Mouse (Mus musculus) MEL-GATA-1-ER (cell line): ENCODE results near the gene Shisa9.

Source experiments
- DNase-seq: peaks from one replicate; pipeline ENCODE4 v3.0.0-alpha.2; 2012; ENCODE audit warnings: low read depth; ENCODE audit errors: extremely low read depth

Shisa9 gene

GRCm38 (mm10) chr16:11983616-11984270 lies at the start of gene Shisa9:
TSS of gene Shisa9 (plus strand) at chr16:11984113.
- DNase-seq: no peak

GRCm38 (mm10) chr16:11940477-11940876 lies 43.4 kb upstream of the Shisa9 start:
- peak; percentile 21 for DNase-seq

DNA sequence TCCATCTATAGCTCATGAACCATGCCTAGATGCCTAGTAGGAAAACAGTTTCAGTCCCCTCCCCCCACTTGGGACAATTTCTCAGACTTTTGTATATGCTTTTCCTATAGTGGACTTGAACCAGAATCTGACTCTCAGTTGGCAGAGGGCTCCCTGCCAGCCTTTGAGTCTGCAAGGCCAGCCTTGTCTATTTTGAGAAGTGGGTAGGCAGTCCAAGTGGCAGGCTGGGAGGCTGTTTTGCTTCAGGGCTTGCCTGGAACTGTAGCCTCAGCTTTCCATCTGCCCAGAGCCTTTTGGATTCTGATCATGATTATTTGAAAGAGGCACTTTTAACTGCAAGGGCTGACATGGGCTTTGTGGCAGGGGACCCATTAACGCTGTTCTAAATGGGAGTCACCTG lies 23.2 kb upstream of the Shisa9 start:
- no peak for DNase-seq

- DNase-seq: peak; percentile 26
Measured at GRCm38 (mm10) chr16:11966041-11966440, 17.9 kb upstream of the Shisa9 start.

DNA sequence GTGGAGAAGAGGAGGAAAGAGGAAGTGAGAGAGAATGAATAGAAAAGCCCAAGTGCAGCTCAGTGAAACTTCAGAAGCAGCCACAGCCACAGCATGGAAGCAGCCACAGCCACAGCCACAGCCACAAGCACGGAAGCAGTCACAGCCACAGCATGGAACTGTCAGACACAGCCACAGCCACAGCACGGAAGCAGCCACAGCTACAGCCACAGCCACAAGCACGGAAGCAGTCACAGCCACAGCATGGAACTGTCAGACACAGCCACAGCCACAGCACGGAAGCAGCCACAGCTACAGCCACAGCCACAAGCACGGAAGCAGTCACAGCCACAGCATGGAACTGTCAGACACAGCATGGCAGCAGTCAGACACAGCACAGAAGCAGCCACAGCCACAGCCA lies 17.1 kb upstream of the Shisa9 start:
- peak; percentile 44 for DNase-seq

- peak; percentile 18 for DNase-seq
Measured at GRCm38 (mm10) chr16:11967579-11967978, 16.3 kb upstream of the Shisa9 start.

DNA sequence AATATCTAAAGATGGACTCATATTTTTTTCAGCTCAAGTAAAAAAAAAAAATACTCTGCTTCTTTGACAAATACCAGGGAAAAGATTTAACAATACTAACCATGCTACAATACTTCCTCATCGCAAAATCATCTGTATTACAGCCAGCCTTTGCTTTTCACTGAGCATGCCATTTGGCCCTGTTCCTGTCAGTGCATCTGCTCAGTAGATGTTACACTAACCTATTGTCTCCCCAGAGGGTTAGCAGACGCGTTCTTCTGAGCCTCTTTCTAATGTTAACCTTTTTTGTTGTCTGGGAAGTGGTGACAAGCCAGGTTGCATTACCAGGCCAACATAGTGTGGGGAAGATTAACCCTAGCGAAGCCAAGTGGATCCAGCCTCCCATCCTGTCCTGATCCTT lies 10.2 kb upstream of the Shisa9 start:
- DNase-seq: no peak

DNA sequence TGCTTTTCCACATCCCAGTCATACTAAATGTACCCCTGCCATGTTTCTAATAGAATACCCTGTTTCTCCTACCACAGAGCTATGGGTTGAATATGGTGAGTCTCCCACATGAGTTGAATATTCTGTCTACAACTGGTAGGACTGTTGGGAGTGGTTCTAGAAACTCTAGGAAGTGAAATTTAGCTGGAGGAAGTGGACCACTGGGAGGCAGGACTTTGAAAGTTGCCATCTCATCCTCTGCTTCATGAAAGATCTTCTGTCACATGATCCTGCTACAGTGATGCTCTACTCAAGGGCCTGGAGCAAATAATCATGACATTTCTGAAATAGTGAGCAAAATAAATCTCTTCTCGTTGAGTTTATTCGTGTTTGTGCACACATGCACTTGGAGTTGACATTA lies 7.2 kb upstream of the Shisa9 start:
- DNase-seq: no peak

DNA sequence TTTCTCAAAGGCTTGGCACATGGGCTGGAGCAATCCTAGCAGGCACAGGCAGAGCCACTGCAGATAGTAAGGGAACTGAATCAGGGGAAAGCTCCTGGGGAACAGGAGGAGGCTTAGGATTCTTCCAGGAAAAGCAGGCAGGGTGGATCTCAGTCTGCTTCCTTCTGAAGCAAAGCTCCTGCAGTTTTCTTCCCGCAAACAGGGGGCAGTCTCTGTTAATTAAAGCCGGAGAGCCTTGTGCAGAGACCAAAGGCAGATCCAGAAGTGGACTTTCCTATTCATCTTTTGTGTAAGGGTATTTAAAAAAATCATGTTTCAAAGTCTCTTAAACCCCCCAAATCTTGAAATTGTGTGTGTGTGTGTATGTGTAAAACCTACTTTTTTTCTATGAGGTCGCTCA lies 3.1 kb upstream of the Shisa9 start:
- no peak for DNase-seq

DNA sequence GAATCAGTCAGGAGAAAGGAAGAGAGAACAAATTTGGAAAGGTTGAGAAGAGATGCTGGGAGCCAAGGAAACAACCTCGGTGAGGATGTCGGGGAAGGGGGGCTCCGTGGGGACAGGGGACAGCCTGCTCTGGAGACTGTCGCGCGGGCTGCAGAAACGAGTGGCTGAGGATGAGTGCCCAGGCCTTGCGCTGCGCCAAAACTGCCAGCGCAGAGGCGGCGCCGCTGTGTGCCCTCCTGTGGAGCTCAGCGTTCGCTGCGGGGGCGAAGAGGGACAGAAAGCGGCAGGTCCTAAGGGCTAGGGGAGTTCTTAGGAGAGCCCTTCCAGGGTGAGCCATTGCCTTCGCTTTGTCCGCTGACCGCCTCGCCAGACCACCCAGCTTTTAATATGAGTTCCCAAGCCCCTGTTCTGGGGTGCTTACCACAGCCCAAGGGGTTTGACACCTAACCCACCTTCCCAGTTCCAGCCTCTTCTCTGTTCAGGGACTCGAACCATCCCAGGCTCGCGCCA lies 752 bp upstream of the Shisa9 start:
- DNase-seq: no peak

- DNase-seq: no peak
Measured at GRCm38 (mm10) chr16:11984271-11984791, 418 bp downstream of the Shisa9 start.

- no peak for DNase-seq
Measured at GRCm38 (mm10) chr16:11987056-11987455, 3.1 kb downstream of the Shisa9 start.

- DNase-seq: no peak
Measured at GRCm38 (mm10) chr16:12005177-12005576, 21.3 kb downstream of the Shisa9 start.

GRCm38 (mm10) chr16:12010136-12010535 lies 26.2 kb downstream of the Shisa9 start:
- no peak for DNase-seq

DNA sequence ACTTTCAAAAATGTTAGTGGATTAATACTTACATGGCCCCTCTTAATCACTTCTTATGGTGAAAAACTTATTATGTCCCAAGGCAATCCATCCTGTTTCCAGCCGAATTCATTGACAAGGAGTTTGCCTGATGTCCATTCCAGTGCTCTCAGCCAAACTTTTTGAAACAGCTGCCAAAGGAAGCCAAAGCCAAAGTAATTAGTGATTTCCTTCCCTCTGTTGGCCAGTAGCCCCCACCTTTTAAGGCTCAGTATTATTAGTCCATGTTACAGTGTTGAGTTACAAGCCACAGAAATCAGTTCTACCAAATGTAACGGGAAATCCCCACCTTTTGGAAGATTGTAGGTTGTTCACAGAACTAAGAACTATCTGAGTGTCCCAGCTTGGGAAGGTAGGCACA lies 28.8 kb downstream of the Shisa9 start:
- DNase-seq: no peak

GRCm38 (mm10) chr16:12014523-12014922 lies 30.6 kb downstream of the Shisa9 start:
- DNase-seq: no peak

- DNase-seq: no peak
Measured at GRCm38 (mm10) chr16:12017921-12018618, 34.2 kb downstream of the Shisa9 start.

DNA sequence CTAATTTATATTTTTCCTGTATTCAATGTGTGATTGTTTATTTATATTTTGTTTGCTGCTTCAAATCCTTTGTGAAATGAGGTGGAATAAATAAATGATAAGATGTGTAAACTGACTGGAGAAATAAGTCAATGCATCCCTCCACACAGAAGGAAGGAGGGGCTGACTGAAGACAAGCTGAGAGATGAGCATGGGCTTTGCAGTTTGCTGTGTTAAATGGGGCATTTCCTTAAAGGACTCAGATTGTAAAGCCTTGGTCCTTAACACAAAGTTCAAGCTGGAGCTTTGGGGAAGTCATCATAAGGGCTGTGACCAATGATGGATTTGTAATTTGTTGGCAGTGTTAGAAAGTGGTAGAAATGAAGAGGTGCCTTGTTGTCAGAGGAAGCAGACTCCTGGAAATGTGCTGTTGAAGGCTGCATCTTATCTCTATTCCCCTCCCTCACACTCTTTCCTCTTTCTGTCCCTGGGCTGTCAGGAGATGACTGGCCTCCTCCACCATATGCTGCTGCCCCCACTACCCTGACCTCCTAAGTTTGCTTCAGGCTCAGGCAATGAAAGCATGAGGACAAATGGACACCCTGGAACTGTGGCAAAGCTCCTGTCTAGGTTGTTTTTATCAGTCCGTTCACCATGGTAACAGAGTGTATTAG lies 36.3 kb downstream of the Shisa9 start:
- DNase-seq: peak; percentile 92

- DNase-seq: no peak
Measured at GRCm38 (mm10) chr16:12032441-12032840, 48.5 kb downstream of the Shisa9 start.

DNA sequence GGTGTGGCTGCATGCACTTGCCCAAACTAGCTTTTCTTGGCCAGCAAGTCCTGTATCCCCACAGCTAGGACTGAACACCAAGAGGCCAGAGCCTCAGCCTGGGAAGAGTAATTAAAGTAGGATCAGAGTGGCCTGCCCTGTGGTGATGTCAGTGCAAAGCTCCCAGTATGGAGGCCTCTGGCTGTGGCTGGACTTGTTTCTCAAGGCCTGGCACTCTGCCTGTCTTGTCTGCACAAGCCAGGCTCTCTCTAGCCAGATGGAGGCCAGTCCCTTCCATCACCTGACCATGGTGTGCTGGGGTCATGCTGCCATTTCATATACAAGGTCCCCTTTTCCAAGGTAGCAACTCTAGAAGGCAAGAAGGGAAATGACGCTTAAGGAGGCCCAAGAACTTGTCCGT lies 51.0 kb downstream of the Shisa9 start:
- no peak for DNase-seq

DNA sequence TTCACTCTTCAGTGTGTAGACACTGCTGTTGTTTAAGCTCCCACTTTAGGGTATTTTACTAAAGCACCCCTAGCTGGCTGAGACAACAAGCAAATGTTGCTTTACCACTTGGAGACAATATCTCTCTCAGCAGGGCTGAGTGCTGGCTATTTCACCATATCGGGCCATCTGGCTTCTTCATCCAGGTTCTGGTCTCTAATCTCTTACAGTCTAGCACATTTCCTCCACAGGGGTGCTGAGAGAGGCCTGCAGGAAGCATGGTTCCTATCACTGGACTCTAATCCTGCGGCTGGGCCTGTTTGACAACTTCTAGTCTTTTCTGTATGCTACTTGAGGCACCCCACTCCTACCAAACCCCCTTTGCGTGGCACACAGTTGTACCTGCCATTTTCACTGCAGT lies 51.7 kb downstream of the Shisa9 start:
- no peak for DNase-seq

- DNase-seq: no peak
Measured at GRCm38 (mm10) chr16:12040935-12041334, 57.0 kb downstream of the Shisa9 start.
